Mouse (Mus musculus): Measurements from ENCODE around the gene Osbpl9.

Gene Osbpl9

DNA sequence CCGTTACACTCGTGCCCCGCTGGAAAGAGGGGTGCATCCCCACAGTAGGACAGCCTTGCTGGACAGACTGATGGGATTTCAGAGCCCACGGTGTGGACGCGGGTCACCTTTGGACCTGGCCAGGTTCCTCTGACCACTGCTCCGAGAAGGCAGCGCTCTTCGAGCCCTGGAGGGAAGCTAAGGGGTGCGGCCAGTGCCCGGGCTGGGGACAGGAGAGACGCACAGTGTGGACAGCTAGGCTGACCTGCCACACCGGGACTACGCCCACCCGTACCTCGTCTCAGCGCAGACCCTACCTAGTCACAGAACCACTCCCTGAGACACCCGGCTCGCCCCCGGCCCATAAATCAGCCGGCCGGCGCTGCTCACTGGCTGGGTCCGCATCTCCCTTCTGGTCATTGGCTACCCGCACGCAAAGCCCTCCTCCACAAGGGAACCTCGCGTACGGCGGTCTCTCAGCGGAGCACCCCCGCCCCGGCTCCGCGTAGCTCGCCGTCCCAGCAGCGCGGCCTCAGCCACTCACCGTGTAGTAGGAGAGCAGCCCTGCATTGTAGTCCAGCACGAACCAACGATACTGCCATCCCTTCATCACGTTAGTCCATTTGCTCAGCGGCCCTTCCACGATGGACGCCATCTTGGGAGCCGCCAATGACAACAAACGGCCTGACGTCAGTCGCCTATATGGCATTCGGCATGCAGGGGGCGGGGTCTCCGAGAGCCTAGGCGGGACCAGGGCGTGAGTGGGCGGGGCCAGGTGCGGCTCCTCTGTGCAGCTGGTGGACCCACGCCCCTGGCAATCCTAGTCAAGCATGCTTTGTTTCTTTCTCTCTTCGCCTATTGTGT, at the start of gene Osbpl9:
TSS of gene Osbpl9 (minus strand) at position 691 of the 843 bp plus-strand sequence.
- DNase-seq (ENCODE audit: low spot score) = peak; percentile 99

DNA sequence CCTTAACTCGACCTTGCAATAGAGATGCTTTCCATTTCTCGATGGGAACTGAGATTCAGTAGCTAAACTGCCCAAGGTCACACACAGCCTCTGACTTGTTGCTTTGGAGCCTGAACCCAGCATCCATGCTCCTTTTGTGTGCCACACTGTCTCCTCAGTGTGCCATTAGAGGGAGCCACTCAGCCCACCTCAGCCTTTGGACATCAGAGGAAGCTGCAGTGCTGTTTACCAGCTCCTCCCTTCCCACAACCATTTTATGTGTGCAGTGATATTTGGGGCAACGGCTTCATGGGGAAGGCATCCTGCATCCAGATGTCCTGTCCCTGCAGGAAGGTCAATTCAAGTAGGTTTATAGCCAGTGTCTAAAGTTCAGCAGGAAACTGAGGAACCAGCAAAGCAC, 49.5 kb upstream of the Osbpl9 start:
- DNase-seq (ENCODE audit: low spot score) = peak; percentile 28

DNA sequence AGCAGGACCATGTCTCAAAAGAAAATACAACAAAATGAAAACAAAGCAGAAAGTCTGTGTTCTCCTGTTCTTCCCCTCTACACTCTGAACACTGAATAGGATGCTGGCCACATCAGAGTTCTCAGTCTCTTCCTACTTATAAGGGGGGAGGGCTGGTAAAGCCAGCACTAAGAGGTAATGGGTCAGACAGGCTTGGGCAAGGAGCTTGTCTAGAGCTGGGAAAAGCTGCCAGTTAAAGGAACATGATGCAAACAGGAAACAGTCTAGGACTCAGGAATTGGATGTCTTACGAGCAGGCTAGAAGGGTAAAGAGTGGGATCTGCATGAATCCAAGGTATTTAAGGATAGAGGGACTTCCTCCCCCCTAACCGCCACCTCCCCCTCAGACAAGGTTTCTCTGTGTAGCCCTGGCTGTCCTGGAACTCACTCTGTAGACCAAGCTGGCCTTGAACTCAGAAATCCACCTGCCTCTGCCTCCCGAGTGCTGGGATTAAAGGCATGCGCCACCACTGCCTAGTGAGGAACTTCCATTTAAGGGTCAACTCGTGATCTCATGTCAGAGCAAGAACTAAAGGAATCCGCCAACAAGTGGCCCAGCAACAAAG, 43.0 kb upstream of the Osbpl9 start:
- DNase-seq (ENCODE audit: low spot score) = no peak

DNA sequence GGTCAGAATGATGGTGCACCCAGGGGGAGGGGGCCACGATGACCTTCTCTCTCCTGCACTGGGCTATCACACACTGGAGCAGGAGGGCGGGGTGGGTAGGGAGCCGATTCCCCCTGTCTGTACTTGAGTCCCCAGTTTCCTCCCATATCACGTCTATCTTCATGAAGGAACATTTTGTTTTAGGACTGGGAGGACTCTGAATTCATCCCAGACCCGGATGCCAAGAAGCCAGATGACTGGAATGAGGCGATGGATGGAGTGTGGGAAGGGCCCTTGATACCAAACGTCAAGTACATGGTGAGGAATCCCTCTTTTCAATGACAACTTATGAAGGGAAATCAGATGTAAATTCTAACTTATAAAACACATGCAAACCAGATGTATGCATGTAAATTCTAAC, 42.4 kb upstream of the Osbpl9 start:
- DNase-seq (ENCODE audit: low spot score) = no peak

DNA sequence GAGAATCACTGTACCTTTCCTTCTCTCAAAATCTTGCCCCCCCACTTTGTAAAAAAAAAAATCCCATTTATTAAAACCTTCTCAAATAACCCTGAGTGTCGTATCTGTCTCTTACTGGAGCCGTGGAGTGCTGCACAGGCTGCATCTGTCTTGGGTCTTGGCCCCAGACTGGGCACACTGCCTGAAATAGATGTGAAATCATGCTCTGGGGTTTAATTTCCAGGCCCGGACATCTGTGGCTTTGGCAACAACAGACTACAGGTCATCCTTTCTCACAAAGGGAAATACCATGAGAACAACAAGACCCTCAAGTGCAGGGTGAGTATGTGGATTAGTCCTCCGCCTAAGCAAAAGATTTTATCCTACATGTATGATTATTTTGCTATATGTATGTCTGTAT, 39.9 kb upstream of the Osbpl9 start:
- no peak for DNase-seq (ENCODE audit: low spot score)

DNA sequence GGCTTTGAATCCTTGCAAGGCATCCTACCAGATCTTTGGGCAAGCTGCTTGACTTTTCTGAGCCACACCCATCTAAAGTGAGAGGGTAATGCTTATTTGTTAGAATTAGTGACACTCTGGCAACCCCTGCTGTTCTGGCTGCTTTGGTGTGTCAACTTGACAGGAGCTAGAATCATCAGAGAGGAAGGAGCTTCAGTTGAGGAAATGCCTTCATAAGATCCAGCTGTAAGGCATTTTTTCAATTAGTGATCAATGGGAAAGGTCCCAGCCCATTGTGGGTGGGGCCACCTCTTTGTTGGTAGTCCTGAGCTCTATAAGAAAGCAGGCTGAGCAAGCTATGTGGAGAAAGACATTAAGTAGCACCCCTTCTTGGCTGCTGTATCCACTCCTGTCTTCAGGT, 39.1 kb upstream of the Osbpl9 start:
- no peak for DNase-seq (ENCODE audit: low spot score)

DNA sequence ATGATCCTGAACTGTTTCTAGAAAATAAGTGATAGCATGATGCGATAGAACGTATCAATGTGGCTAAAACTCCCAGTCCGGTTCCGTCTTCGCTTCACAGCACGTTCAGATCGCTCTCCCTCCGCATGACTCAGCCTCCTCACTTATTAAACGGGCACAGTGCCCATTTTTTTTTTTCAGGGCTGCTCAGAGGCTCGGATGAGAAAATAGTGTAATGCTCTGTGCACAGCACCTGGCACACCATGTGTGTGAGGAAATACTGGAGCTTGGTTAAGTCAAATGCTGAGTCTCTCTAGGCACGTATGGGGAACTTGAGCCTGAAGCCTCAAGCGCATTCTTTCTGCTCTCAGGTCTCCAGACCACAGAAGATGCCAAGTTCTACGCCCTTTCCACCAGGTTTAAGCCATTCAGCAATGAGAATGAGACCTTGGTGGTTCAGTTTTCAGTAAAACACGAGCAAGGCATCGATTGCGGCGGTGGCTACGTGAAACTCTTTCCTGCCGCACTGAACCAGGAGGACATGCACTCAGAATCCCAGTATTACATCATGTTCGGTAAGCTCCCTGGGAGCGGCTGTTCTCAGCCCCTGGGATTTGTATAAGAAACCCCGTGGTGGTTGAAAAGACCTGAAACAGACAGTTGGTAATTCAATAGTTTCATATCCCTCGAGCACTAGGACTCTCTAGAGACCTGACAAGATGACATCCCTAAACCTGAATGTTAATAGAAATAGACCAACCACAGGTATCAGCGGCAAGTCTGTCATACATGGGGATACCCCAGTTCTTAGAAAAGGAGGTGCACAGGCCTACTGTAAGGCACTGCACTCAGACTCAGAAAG, 36.6 kb upstream of the Osbpl9 start:
- no peak for DNase-seq (ENCODE audit: low spot score)

DNA sequence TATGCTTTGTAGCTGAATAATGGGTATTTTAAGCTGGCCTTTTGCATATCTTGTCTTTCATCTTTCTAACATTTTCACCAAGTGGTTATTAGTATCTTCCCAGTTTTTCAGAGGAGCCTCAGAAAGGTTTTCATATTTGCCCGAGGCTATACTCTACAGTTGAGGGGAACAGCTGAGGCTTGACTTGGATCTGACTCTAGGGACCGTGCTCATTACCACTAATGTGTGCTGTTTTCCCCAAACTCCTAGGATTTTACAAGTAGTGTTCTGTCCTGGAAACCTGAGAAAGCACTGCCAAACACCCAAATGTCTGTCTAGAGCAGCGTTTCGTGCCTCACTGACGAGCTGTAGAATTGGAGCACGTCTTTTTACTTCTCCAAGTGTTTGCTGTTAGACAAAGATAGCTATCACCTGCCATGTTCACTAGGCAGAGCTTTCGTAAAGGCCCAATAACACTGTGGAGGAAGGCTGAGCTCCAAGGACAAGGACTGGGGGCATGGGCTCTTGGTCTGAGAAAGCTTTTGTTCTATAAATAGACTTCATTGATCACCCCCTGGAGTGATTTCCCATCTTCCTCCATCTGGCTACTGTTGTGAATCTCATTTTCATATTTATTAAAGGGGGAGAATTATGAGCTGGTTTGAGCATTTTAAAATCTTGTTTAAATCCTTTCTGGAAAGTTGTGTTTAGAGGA, 34.3 kb upstream of the Osbpl9 start:
- DNase-seq (ENCODE audit: low spot score) = no peak

DNA sequence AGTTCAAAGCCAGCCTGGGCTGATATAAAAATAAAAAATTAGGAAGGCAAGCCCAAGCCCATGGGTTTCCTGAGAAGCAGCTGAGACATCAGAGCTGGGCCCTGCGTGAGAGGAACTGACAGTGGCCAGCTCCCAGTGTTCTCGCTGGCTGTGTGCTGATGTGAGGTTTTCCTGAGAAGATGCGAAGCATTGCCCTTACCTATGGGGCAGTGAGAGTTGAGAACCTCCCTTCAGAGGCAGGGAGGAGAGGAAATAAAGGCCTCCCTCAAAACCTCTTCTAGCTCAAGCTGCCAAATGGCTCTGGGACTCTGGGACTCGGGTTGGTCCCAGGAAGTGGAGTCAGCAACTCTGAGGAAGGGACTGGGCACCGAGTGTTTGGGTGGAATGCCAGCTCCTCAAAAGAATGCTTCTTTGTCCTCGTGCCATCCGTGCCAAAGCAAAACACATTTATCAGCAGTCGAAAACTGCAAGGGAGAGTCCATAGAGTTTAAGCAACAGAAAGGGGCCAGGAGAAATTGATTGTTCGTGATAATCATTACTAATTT, 32.8 kb upstream of the Osbpl9 start:
- no peak for DNase-seq (ENCODE audit: low spot score)

DNA sequence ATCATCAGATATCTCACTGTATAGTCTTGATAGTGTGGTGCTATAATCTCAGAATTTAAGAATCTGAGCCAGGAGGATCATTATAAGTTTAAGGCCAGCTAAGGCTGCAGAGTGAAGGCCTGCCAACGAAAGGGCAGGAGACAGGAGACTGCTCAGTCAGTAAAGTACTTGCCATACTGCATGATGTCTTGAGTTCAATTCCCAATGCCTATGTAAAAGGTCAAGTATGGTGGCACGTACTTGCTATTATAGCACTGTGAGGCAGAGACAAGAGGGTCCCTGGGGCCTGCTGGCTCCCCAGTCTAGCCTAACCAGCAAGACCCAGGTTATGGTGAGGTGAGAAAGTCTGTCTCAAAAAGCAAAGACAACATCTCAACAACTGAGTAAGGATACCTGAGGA, 32.1 kb upstream of the Osbpl9 start, which contains the start of gene Calr4:
TSS of gene Calr4 (plus strand) at position 301 of the 400 bp plus-strand sequence.
- no peak for DNase-seq (ENCODE audit: low spot score)

DNA sequence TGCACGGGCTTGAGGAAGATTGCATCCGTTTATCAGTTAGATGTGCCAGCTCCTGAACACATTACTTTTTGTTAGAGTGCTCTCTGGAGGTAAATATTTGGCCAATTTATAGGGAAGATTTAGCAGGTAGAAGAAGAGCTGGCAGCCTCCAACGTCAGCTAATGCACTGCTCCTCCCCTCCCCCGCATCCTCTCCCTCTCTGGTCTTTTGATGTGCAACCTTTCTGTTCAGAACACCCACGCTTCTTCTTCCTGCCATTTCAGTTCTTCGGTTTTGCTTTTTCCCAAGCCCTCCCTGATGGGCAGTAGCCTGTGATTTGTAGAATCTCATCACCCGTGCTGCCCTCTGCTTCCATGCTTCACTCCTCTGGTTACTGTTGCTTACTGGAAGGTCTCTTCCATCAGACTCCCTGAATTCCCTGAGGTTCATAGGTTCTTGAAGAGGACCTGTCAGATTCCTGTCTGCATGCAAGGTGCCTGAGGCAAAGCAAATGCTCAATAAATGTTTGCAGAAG, 27.8 kb upstream of the Osbpl9 start:
- no peak for DNase-seq (ENCODE audit: low spot score)

DNA sequence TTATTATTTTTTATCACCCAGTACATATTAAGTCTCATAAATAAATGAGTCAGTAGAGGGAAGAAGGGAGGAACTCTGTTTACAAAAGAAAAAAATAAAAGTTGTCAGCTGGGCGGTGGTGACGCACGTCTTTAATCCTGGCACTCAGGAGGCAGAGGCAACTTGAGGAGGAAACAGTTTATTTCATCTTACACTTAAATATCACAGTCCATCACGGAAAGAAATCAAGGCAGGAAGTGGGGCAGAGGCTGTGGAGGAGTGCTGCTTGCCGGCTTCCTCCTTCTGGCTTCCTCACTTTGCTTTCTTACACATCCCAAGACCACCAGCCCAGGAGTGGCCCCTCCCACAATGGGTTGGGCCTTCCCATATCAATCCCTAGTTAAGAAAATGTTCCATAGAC, 24.0 kb upstream of the Osbpl9 start:
- no peak for DNase-seq (ENCODE audit: low spot score)

DNA sequence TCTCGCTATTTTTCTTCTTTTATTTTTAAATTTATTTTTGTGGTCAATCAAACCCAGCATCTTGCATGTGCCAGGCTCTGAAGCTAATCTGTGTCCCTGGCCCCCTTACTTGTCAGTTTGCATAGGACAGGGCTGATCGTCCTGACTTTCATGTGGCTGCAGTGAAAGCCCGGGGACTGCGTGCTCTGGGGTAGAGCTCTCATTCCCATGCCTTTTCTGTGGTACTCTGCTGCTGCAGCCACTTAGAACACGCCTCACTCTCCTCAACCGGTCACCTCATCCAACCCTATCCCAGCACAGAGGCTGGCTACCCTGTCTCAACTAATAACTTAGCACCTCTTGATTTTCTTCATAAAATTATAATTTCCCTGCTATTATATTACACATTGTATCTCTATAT, 23.5 kb upstream of the Osbpl9 start:
- no peak for DNase-seq (ENCODE audit: low spot score)

DNA sequence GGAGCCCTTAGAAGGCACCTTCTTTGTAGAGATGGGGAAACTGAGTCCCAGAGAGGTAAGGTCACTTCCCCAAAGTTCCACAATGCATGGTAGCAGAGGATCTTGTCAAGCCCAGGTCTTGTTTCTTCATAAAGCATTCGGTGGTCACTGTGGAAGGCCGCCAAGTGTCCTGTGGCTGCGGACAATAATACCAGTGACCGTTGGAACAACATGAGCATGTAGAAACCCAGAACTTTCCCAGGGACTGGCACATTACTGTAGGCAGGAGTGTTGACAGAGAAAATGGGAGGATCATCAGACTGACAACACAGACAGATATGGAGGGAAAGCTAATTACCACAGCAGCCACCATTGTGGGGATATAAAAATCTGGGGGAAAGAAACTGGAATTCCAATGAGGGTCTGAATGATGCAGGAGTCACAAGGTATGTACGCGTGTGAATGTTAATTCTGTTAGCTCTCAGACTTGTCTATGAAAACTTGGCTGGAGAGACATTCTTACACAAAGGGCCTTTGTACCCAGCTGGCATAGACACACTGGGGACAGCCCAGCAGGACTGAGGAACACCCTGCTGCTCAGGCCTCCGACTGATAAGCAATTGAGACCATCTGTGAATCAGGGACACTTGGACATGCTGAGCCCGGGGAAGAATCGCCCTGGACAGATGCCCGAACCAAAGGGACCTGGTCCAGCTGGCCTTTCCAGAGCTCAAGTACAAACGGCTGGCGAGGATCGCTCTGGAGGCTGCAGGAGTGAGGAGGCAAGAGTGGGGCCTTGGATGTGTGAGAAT, 22.9 kb upstream of the Osbpl9 start:
- peak; percentile 80 for DNase-seq (ENCODE audit: low spot score)

DNA sequence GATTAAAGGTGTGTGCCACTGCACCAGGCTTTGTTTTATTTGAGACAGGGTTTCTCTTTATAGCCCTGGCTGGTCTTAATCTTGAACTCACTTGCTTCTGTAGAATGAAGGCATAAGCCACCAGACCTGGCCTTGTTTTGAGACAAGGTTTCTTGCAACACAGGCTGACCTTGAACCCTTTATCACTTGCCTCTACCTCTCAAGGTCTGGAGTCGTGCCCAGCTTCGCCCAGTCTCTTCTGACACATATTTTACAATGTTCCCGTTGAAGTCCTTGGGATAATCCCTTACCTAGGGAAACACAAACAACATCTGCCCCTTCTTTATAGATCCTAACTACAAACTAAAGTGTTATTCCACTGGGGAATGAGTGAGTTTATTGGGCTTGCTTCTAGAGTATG, 19.9 kb upstream of the Osbpl9 start:
- peak; percentile 59 for DNase-seq (ENCODE audit: low spot score)

DNA sequence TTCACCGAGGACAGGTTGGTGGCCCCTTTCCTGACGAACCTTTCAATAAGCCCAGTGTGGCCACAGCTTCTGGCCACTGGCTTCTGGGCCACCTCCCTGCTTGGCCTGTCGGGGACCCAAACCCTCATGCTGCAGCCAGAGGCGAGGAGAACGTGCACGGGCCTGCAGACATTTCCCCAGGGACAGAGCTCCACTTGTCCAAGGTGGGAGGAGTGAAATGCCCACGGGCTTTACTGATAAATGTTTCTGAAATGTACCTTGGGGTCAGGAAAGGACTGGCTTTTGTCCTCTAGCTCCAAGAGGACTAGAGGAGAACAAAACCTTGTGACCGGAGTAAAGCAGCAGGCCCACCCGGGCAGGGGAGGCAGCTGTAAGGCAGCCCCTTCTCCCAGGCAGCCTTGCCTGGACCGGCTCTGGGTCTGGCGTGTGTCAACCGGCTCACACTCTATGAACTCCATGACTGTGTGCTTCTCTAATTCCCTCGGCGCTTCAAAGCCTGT, 18.4 kb upstream of the Osbpl9 start:
- no peak for DNase-seq (ENCODE audit: low spot score)

DNA sequence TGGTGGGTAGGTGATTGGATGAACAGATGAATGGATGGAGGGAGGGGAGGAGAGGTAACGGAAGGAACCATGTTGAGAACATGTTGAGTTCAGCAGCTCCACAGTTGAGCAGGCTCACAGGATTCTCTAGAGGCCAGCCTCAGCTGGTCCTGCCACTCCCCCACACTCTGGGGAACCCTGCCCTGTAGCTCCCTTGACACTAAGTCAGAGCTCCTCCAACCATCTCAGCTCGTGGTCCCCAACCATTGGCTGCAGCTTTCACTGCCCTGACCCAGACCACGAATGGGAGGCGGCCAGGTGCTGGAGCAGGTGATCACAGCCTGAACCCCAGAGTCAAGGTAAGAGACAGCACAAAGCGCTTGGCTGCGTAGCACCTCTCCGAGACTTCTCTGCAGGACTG, 15.9 kb upstream of the Osbpl9 start:
- no peak for DNase-seq (ENCODE audit: low spot score)

DNA sequence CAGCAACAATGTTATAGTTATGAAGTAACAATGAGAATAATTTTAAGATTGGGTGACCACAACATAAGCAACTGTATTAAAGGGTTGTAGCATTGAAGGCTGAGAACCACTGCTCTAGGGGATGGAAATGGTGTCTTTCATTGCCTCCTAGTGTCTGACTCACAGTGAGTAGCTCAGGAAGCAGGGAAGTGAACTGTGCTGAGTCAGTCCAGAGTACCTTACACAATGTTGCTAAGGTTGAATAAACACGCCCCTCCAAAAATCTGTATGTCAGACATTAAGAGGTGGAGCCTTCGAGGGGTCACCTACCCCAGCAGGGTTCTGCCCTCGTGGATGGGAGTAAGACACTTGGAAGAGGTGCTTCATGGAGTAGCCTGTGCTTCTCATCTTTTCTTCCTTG, 11.9 kb upstream of the Osbpl9 start:
- no peak for DNase-seq (ENCODE audit: low spot score)

DNA sequence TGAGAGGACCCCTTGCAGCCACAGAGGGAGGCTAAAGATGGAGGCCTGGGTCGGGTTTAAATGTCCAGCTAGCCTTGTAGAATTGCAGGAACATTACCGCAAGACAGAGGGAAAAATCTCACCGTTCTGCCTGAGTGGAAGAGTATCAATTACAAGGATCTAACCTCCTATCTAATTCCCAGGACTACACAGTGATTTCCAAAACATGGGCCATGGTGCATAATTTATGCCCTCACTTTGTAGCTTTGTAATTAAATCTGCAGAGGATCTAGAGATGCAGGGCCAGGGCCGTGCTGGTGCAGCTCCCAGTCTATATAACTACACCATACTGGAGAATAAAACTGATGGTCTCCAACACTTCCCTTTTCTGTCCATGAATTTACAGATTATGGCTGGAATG, 8.8 kb upstream of the Osbpl9 start:
- DNase-seq (ENCODE audit: low spot score) = no peak

DNA sequence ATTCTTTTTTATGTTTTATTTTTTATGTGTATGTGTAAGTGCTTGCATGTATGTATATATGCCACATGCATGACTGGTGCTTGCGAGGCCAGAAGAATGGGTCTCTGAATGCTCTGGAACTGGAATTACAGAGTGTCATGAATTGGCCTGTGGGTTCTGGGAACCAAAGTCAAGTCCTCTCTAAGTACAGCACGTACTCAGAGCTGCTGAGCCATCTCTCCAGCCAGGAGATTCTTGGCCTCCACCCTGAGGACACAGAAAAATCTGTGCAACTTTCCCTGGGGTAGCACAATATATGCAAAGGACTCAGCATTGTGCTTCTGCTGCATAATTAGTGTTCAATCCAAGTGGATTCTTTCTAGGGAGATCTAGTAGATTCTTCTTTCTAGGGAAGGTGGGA, 8.2 kb upstream of the Osbpl9 start:
- DNase-seq (ENCODE audit: low spot score) = no peak

DNA sequence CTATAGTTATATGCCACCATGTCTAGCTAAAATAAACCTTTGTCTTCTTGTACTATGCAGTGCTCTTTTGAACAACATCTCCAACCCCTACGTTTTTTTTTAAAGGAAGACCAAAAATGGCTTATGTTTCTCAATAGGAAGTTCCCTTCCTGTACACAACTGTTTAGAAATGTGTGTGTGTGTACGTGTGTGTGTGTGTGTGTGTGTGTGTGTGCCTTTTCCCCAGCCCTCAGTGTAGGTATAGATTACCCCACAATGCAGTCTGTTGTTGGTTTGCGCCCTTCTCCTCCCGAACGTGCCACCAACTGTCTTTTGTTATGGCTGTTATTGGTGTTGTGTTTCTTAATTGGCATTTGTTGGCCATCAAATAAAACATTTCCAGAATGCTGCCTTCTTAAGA, 5.5 kb upstream of the Osbpl9 start:
- DNase-seq (ENCODE audit: low spot score) = no peak

All from ovary, postnatal 36 days (tissue).